Mouse (Mus musculus) cerebellum, adult 9-10 months (tissue): ENCODE measurements around the gene Aadat.
A peak's percentile ranks its signal among the peaks of the same experiment; 100 is the strongest.
"Not testable (repeated sequence)": the region's sequence is repeated elsewhere in the genome, so short reads cannot be mapped to it uniquely, and the experiment has no call there.

Experiments
- DNase-seq: peaks from one replicate; pipeline ENCODE4 v3.0.0; 2022

Aadat gene

GRCm38 (mm10) chr8:60505653-60506521 is at the start of gene Aadat:
Gene Aadat (plus strand): TSS chr8:60505932.
- peak; percentile 89 for DNase-seq

- DNase-seq: peak; percentile 55
Observed at GRCm38 (mm10) chr8:60466686-60467335, 38.9 kb upstream of the Aadat start.

DNA sequence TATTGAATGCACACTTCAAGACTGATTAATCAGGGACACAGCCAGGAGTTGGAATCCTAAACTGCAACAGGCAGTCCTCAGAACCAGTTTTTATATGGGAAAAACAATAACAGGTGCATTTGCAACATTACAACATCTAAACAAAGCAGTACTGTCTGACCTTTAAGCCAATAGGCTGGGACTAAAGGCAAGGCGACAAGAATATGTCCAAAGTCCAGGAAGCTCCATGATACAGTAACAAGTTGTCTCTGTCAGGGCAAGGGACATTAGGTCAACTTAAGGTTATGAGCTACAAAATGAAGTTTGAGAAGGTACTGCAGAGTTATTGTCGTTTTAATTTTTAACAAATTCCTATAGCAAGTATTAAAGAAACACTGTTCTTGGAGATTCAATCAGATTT is 15.6 kb upstream of the Aadat start:
- no peak for DNase-seq

- DNase-seq: no peak
Observed at GRCm38 (mm10) chr8:60491871-60492270, 13.9 kb upstream of the Aadat start.

DNA sequence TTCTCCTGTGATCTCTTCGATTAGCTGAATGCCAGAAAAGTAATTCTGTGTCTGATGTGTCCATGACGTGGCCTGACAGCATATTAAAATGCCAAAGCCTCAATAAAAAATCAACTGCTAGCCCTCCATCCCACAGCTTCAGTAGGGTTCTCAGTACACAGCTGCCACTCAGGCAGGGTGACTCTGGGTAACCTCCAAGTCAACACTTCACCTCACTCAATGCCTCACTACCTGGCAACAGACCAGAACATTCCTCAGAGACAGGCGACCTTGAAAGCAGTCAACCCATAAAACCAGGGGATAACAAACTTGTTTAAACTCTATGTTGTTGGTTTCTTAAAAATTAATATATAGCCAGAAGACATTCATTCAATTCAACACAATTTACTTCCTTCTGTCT is 13.3 kb upstream of the Aadat start:
- no peak for DNase-seq

DNA sequence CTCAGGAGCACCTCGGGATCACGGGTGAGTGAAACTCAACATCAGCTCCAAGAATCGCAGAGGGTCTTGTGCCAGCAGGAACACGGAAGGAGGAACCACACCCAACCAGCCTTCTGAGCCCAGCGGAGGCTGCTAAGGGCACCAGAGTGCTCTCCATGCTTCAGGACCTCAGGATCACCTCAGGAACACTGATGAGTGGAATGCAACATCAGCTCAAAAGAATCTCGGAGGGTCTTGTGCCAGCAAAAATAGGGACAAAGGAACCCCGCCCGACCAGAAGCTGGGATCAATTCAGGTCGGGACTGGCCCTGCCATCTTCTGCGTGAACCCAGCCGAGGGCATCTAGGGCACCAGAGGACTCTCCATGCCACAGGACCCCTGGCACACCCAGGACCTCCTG is 11.1 kb upstream of the Aadat start:
- DNase-seq: no peak

- DNase-seq: not testable (repeated sequence)
Observed at GRCm38 (mm10) chr8:60495046-60495445, 10.7 kb upstream of the Aadat start.

- DNase-seq: no peak
Observed at GRCm38 (mm10) chr8:60503098-60503497, 2.6 kb upstream of the Aadat start, which contains the start of gene Gm10283. Gene Gm10283 (minus strand): TSS chr8:60503198.

GRCm38 (mm10) chr8:60518286-60518685 is 12.6 kb downstream of the Aadat start:
- DNase-seq: no peak

- no peak for DNase-seq
Observed at GRCm38 (mm10) chr8:60534945-60535344, 29.2 kb downstream of the Aadat start.

GRCm38 (mm10) chr8:60566783-60567182 is 61.1 kb downstream of the Aadat start:
- DNase-seq: no peak

- peak; percentile 30 for DNase-seq
Observed at GRCm38 (mm10) chr8:60577231-60577630, 71.5 kb downstream of the Aadat start.

GRCm38 (mm10) chr8:60583369-60583768 is 77.6 kb downstream of the Aadat start:
- DNase-seq: no peak

GRCm38 (mm10) chr8:60591352-60592105 is 85.8 kb downstream of the Aadat start:
- not testable (repeated sequence) for DNase-seq

GRCm38 (mm10) chr8:60594761-60595160 is 89.0 kb downstream of the Aadat start:
- DNase-seq: peak; percentile 18
